Mouse (Mus musculus): ENCODE results near the gene 3425401B19Rik.

The 3425401B19Rik gene

DNA sequence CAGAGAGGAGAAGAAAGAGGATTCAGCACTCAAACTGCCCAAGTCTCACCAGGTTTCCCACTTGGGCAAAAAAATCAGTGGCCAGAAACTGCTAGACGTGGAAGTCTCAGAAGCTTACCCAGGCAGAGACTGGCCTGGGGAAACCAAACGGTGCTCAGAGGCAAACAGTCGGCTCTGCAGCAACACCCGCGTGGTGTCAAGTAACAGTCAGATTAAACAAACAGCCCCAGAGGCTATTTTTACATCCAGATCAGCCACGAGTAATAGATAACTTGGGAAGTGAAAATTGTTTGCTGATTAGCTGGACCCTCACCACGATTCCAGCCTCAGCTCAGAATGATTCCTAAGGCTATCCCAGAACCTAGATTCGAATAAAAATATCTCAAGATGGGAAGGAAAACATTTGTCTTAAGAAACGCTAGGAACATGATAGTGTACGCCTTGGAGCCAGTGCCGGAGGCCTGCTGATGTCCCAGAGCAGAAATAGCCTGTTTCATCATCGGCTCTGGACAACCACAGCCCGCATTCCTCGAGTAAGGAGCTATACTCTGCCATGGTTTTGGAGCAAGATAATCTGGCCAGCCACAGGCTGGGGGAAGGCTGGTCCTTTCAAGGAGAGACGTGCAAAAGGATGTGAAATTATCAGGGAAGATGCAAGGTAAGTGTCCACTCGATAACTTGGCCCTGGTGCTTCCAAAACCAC is at the start of gene 3425401B19Rik:
3425401B19Rik (minus strand) TSS at position 170 of the 703 bp plus-strand sequence.
- no peak for DNase-seq (ENCODE audit: low read depth, low spot score)

GRCm38 (mm10) chr14:32732961-32733360 is 47.9 kb upstream of the 3425401B19Rik start:
- DNase-seq (ENCODE audit: low read depth, low spot score): no peak

DNA sequence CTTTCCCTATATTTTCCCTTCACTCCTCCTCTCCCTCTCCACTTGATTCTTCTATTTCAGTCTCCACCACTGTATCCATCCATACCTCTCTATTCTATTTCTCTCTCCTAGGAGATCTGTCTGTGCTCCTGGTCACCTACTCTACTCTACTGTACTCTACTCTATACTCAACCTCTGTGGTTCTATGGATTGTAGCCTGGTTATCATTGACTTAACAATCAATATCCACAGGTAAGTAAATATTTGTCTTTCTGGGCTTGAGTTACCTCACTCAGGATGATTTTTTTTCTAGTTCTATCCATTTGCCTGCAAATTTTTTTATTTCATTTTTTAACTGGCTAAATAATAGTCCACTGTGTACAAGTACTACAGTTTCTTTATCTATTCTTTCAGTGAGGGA is 41.8 kb upstream of the 3425401B19Rik start:
- no peak for DNase-seq (ENCODE audit: low read depth, low spot score)

DNA sequence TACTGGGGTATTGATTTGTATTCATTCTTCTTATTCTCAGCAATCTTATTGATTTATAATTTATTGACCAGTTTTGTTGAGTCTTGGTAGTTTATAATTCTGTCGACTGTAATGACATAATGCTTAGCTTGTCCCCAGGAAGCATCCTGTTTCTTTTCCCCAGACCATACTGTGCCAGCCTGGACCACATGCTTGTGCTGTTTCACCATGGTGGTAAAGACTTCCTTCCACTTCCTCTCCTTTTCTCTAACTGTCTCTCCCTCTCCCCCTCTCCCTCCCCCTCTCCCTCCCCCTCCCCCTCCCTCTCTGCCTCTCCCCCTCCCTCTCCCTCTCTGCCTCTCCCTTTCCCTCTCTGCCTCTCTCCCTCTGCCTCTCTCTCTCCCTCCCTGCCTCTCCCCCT is 36.4 kb upstream of the 3425401B19Rik start:
- no peak for DNase-seq (ENCODE audit: low read depth, low spot score)

DNA sequence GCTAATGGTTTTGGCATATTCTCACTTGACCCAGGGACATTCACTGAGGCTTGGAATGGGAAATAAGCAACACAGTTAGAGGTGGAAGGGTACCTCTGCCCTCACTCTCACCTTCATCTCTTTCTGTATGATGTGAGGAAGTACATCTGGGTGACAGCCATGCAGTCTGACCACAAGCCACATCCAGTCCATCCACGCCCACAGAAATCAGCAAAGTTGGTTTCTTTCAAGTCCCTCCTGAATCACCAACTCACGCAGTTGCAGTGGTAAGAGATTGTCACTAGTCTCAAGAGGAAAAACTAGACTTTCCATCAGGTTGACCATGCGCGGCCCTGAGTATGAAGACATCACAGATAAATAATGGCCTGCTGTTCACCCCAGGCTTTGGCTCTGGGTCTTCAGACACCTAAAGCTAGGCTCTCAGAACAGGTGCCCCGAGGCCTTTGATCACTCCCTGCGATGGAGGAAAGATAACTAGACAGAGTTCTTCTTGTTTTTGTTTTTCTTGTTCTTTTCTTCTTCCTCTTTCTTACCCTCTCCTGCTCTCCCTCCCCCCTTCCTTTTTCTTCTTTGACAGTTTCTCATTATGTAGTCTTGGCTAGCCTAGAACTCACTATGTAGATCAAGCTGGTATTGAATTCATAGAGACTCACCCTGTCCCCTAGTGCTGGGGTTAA is 31.8 kb upstream of the 3425401B19Rik start:
- no peak for DNase-seq (ENCODE audit: low read depth, low spot score)

DNA sequence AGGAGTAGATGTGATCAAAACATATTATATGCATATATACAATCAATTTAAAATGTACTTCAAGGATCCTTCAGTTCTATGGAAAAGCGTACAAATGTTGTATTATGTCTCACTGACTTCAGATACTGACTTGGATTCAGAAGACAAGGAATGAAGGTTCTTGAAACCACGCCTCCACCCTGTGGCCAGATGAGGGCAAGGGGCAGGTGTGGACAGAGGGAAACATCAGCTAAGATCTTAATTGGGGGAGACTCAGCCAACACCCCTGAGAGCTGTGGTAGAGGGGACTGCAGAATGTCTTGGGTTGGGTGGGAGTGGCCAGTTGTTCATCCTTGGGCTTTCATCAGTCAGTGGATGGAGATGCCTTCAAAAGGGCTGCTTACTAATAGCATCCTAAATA is 30.4 kb upstream of the 3425401B19Rik start:
- no peak for DNase-seq (ENCODE audit: low read depth, low spot score)

GRCm38 (mm10) chr14:32715076-32715475 is 30.0 kb upstream of the 3425401B19Rik start:
- no peak for DNase-seq (ENCODE audit: low read depth, low spot score)

- no peak for DNase-seq (ENCODE audit: low read depth, low spot score)
Measured at GRCm38 (mm10) chr14:32709861-32710260, 24.8 kb upstream of the 3425401B19Rik start.

GRCm38 (mm10) chr14:32708756-32709155 is 23.7 kb upstream of the 3425401B19Rik start:
- DNase-seq (ENCODE audit: low read depth, low spot score): no peak

DNA sequence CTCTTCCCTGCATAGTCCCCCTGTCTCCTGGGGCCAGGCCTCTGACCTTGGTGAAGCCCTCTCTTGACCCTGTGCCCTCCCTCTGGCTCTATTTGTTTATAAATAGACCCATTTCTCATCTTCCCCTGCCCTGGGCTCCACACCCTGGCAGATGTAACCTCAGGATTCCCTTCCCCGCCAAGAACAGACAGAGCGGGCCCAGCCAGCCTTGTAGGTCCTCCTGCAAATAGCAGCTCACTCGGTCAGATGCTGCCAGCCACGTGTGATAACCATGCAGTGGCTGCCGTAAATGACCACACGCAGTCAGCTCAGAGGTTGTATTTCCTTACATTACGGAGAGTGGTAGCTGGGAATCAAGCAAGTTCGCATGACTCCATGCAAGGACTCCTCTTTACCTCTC is 22.8 kb upstream of the 3425401B19Rik start:
- DNase-seq (ENCODE audit: low read depth, low spot score): no peak

DNA sequence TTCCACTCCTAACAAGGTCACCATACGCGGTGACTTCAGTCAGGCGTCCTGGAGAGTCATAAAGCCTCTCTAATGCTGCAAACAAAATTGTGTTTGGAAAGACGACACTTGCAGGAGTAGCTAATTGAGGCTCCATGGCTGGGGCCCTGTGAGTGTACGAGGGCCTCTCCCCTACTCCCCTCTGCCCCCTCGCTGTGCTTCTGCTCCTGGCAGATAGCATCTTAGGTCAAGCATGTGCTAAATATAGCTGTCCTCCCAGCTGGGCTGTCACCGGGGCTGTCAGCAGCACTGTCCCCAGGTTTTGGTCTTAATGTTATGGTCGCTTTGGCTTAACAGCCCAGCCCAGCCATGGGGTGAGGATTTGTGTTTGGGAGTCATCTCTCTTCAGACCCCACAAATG is 15.9 kb upstream of the 3425401B19Rik start:
- no peak for DNase-seq (ENCODE audit: low read depth, low spot score)

GRCm38 (mm10) chr14:32698556-32698955 is 13.5 kb upstream of the 3425401B19Rik start:
- DNase-seq (ENCODE audit: low read depth, low spot score): no peak

- no peak for DNase-seq (ENCODE audit: low read depth, low spot score)
Measured at GRCm38 (mm10) chr14:32697774-32698173, 12.7 kb upstream of the 3425401B19Rik start.

- DNase-seq (ENCODE audit: low read depth, low spot score): no peak
Measured at GRCm38 (mm10) chr14:32696344-32696743, 11.3 kb upstream of the 3425401B19Rik start.

DNA sequence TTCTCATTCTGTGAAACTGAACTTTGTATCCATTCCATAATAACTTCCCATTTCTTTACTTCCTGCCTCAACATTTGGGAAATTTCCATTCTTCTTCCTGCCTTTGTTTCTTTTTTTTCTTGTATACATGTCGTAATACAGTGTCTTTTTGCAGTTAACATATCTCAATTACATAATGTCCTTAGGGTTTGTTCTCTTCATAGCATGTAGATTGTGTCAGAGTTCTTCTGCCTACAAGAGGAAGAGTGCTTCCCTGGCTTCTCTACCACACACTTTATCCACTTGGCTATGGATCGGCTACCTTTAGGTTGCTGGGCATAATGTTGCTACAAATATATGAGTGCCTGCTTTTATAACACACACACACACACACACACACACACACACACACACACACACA is 10.8 kb upstream of the 3425401B19Rik start:
- no peak for DNase-seq (ENCODE audit: low read depth, low spot score)

- no peak for DNase-seq (ENCODE audit: low read depth, low spot score)
Measured at GRCm38 (mm10) chr14:32684735-32685105, 373 bp downstream of the 3425401B19Rik start.

DNA sequence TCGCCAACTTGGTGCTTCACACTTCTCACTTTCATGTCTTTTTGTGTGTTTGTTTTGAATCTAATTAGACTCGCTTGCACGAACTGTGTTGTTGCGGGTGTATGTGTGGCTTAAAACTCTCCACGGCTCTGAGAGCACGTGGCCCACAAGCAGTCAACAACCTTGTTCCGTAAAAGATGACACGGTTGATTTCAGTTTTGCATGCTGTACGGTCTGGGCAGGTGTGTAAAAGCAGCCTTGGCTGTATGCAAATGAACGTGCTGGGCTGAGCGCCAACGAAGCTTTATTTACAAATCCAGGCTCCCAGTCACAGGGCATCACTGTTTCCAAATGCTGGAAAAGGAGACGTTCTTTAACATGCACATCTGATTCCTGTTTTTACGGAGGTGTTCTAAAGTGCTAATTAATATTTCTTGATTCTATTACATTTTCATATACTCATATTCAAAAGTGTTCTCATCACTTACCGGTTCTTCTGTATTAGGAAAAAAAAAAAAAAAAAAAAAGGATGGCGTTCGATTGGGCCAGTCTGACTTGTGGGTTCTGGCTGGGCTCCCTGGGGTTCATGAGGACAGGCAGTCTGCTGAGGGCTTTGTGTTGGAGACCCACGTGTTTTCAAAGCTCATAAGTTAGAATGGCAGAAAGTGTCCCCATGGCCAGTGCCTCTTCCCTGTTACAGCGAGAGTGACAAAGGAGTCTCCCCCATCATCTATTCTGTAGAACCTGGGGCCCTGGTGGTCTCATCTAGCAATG is 935 bp downstream of the 3425401B19Rik start:
- DNase-seq (ENCODE audit: low read depth, low spot score): no peak

DNA sequence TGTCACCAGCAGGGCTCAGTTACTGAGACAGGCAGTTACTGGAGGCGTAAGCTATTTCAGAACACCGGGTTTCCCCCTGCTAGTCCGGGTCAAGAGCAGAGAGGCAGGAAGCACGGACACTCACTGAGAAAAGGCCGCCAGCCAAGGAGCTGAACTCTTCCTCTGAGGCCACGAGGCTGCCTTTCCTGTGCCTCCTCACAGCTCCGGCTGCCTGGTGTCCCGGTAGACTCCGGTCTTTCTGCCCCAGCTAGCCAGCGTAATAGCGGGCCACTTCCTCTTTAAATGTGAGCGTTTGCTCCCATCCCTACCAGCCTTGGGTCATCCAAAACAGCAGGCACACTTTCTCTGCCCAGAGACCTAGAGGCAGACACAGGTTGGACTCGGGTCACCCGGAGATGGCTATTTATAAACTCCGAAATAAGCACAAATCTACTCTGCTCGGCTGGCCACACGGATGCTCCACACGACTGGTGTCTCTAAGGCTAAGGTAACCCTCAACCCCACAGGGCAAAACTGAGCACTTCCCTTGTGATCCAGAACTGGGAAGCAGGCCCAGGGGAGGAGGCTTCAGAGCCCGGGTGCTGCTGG is 1.7 kb downstream of the 3425401B19Rik start:
- DNase-seq (ENCODE audit: low read depth, low spot score): no peak

GRCm38 (mm10) chr14:32682536-32682935 is 2.6 kb downstream of the 3425401B19Rik start:
- DNase-seq (ENCODE audit: low read depth, low spot score): no peak

DNA sequence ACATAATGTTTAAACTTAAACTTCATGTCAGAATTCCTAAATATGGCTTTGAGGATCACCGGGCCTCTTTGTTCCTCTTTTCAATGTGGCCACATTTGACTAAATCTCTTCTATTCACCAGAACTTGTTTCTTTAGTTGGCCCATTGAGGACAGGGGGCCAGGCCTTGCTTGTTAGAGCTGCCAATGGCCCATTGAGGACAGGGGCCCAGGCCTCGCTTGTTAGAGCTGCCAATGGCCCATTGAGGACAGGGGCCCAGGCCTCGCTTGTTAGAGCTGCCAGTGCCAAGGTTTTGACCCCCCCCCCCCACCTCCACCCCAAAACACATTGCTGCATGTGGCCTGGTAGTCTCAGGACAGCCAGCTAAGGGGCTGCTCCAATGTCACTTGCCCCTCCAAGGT is 3.5 kb downstream of the 3425401B19Rik start:
- no peak for DNase-seq (ENCODE audit: low read depth, low spot score)

- DNase-seq (ENCODE audit: low read depth, low spot score): no peak
Measured at GRCm38 (mm10) chr14:32678565-32678964, 6.5 kb downstream of the 3425401B19Rik start.

- no peak for DNase-seq (ENCODE audit: low read depth, low spot score)
Measured at GRCm38 (mm10) chr14:32673178-32673577, 11.9 kb downstream of the 3425401B19Rik start.

Data from embryo, embryonic 11.5 days (tissue).